Comparison of ENCODE assay signal across 18 mouse cellular contexts in the genomic region with DNA sequence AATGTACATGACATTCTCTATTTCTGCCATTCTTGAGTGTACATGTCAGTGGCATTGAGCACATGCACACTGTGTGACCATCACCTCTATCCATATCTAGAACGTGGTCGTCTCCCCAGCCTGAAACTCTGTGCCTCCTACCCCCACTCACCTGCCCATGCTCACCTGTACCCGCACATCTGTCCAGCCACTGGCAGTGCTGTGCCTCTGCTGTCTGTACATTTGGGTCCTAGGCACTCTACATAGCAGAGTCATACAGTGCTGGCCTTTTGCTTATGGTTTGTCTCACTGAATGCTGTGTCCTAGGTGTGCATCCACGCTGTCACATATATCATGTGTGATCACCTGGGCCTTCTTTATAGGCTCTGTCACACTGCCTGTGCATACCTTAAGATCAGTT.
A peak's percentile ranks its signal among the peaks of the same experiment; 100 is the strongest.
DNase-seq lines count a peak whose midpoint lies in the region; ATAC-seq and TF ChIP-seq lines count a peak whose summit lies in the region.
"Had no signal": no experiment of that assay in that cellular context is flagged by ENCODE, and none has a peak within 500 bp of the region (broad histone marks: within the 10 kb centered on the region; RNA-seq: fewer than 3 reads in every experiment).

No protein-coding gene starts in this region.

- no peaks in the 10 kb centered on the region for H3K9me3 ChIP-seq in neural tube, embryonic 15.5 days (replicated peaks)
- H3K9me3 ChIP-seq: forebrain, embryonic 10.5 days; forebrain, embryonic 13.5 days had no signal

- no peak for TF ChIP-seq CTCF in left cerebral cortex, adult 2 months (IDR thresholded peaks at IDR 0.05)

- WGBS in neural tube, embryonic 15.5 days: 95% methylated on average over 4 of the region's 4 CpGs

- H3K4me1 ChIP-seq in neural tube, embryonic 15.5 days: 0 out of 2 replicates have a peak, but pooled peaks cover 3% of the 10 kb centered on the region
- H3K4me1 ChIP-seq: forebrain, embryonic 13.5 days had no signal

- H3K4me2 ChIP-seq in neural tube, embryonic 15.5 days: no peak overlapping the region
- H3K4me2 ChIP-seq: forebrain, embryonic 13.5 days; heart, embryonic 11.5 days; hindbrain, embryonic 14.5 days had no signal

- peak overlapping the region; percentile 75 for H3K27ac ChIP-seq in left cerebral cortex, adult 2 months
- H3K27ac ChIP-seq in neural tube, embryonic 15.5 days (replicated peaks): no peak overlapping the region
- H3K27ac ChIP-seq: forebrain, embryonic 10.5 days; forebrain, embryonic 13.5 days; hindbrain, embryonic 14.5 days; hindbrain, postnatal 0 days had no signal

- H3K36me3 ChIP-seq in neural tube, embryonic 15.5 days: no peaks in the 10 kb centered on the region
- H3K36me3 ChIP-seq: forebrain, embryonic 10.5 days had no signal

- H3K9ac ChIP-seq in neural tube, embryonic 15.5 days (replicated peaks): no peak overlapping the region
- H3K9ac ChIP-seq: forebrain, embryonic 13.5 days; hindbrain, embryonic 14.5 days had no signal

- no peaks in the 10 kb centered on the region for H3K27me3 ChIP-seq in neural tube, embryonic 15.5 days (replicated peaks)
- H3K27me3 ChIP-seq: forebrain, embryonic 13.5 days had no signal

- intact Hi-C loops in heart, postnatal 25 days (cut with DNase I): no loop called here
- intact Hi-C loops in left cerebral cortex, adult 2 months (cut with DNase I): no loop called here
- intact Hi-C loops in left cerebral cortex, postnatal 10 days (cut with DNase I): no loop called here

- H3K4me3 ChIP-seq in left cerebral cortex, adult 2 months: no peak overlapping the region
- H3K4me3 ChIP-seq in neural tube, embryonic 15.5 days (replicated peaks): no peak overlapping the region
- H3K4me3 ChIP-seq: forebrain, embryonic 10.5 days; forebrain, embryonic 13.5 days had no signal

- DNase-seq in heart, adult 11 months: peak; percentile 91
- no peak for DNase-seq in heart, postnatal 25 days (ENCODE audit: low spot score)
- no peak for DNase-seq in left cerebral cortex, adult 2 months (ENCODE audit: extremely low spot score in 1 of 2, low spot score in 2 of 2)
- DNase-seq in left cerebral cortex, postnatal 10 days (ENCODE audit: extremely low spot score in 1 of 2, low spot score in 2 of 2): no peak
- DNase-seq in neural tube, embryonic 10.5 days (ENCODE audit: extremely low spot score, low spot score): no peak
- DNase-seq: adrenal gland, adult 2 months; adrenal gland, postnatal 14 days; cerebellum, adult 11-12 months; cerebellum, adult 9-10 months had no signal

- 0 out of 2 replicates have a peak, but pooled peaks have one; percentile 21 for ATAC-seq in neural tube, embryonic 15.5 days (ENCODE audit: low FRiP score)
- ATAC-seq: CD4-positive, CD25-positive, alpha-beta regulatory T cell, adult 4 months; forebrain, embryonic 13.5 days; forebrain, embryonic 16.5 days; hindbrain, postnatal 0 days; inflammation-experienced regulatory T-cells, adult 6 months had no signal
